Mouse (Mus musculus) thymus, adult 2 months (tissue): ENCODE measurements around the gene Sel1l. TPM values are rescaled to one million over a fixed set of nuclear protein-coding genes. Genes with fewer than 3 reads are reported as not detected.
A peak's percentile ranks its signal among the peaks of the same experiment; 100 is the strongest.

Source experiments
- DNase-seq: peaks from one replicate; pipeline ENCODE4 v3.0.0; 2021
- H3K27ac ChIP-seq: fragments of 200-500 bp; 2 replicates; pipeline ENCODE4 v1.5.1; 2012; ENCODE audit warnings: low read length, control low read depth; ENCODE audit not compliant: control insufficient read depth, insufficient read depth
- H3K27me3 ChIP-seq: fragments of 200-500 bp; 2 replicates; pipeline ENCODE4 v1.6.1; 2012; ENCODE audit warnings: mild to moderate bottlenecking, low read length, moderate library complexity, mixed read lengths; ENCODE audit not compliant: control insufficient read depth, insufficient read depth
- H3K36me3 ChIP-seq: fragments of 200-500 bp; 2 replicates; pipeline ENCODE4 v1.6.1; 2012; ENCODE audit warnings: mild to moderate bottlenecking, low read length, moderate library complexity; ENCODE audit not compliant: control insufficient read depth, insufficient read depth
- H3K4me1 ChIP-seq: fragments of 200-500 bp; replicated peaks from 2 replicates; pipeline ENCODE4 v1.6.1; 2012; ENCODE audit warnings: low read length; ENCODE audit not compliant: control insufficient read depth, insufficient read depth
- H3K4me3 ChIP-seq: fragments of 200-500 bp; 2 replicates; pipeline ENCODE4 v1.5.1; 2012; ENCODE audit warnings: mild to moderate bottlenecking, low read length, control low read depth, moderate library complexity; ENCODE audit not compliant: control insufficient read depth, insufficient read depth
- CTCF ChIP-seq: fragments of 200-500 bp; IDR thresholded peaks from 2 replicates; pipeline ENCODE4 v1.5.1; 2012; ENCODE audit warnings: mild to moderate bottlenecking, control low read depth, low read length, moderate library complexity, borderline replicate concordance; ENCODE audit not compliant: control insufficient read depth, poor library complexity, insufficient read depth; ENCODE audit errors: extremely low read depth
- POLR2A ChIP-seq: fragments of 200-500 bp; IDR thresholded peaks from 2 replicates; pipeline ENCODE4 v1.6.1; 2012; ENCODE audit warnings: mild to moderate bottlenecking, low read length, control low read depth, moderate library complexity; ENCODE audit not compliant: control insufficient read depth, poor library complexity, insufficient read depth; ENCODE audit errors: extremely low read depth
- WGBS: fragments of 180-500 bp; shearing (Covaris S2); methylation state at CpG from one replicate; pipeline ENCODE4 v1.1.7; 2018; 5-methylcytosine and 5-hydroxymethylcytosine counted together
- polyA plus RNA-seq: library from polyadenylated mRNA; depleted of rRNA; stranded (reverse); fragments of >200 nt; gene quantifications from 2 replicates; pipeline ENCODE4 v1.2.3, GENCODE M21; 2012

Gene Sel1l
- polyA plus RNA-seq, 1 experiment: 48.5 TPM

DNA sequence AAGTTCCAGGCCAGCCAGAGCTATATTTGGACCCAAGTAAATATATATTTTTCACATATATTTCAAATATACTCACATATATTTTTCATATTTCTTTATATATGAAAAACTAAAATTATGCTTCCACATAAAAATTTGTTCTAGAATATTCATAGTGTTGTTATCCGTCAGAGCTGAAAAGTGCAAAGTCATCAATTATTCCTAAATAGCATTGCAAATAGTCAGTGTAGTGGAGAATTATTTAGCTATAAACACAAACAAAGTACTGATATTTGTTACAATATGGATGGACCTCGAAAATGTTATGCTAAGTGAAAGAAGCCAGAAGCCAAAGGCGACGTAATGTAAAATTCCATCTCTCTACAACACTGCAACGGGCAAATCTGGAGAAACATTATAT lies 67.5 kb downstream of the Sel1l start:
- no peak for TF ChIP-seq POLR2A
- TF ChIP-seq CTCF: no peak
- no peak for DNase-seq
- Histone ChIP-seq H3K36me3 (no peaks in the 10 kb centered on the region), H3K4me3 (no peak overlapping the region), H3K4me1 (peaks cover 9% of the 10 kb centered on the region), H3K27me3 (no peaks in the 10 kb centered on the region), H3K27ac (no peak overlapping the region)
- WGBS: 95% methylated on average over 5 of the region's 5 CpGs

GRCm38 (mm10) chr12:91780531-91780930 lies 68.4 kb downstream of the Sel1l start:
- Histone ChIP-seq H3K4me1 (peaks cover 9% of the 10 kb centered on the region), H3K36me3 (no peaks in the 10 kb centered on the region), H3K27ac (no peak overlapping the region), H3K27me3 (no peaks in the 10 kb centered on the region), H3K4me3 (no peak overlapping the region)
- no peak for DNase-seq
- TF ChIP-seq CTCF (no peak), POLR2A (no peak)
- 76% methylated on average over 3 of the region's 3 CpGs for WGBS

GRCm38 (mm10) chr12:91779004-91779365 lies 70.0 kb downstream of the Sel1l start:
- H3K36me3 ChIP-seq: no peaks in the 10 kb centered on the region
- H3K4me1 ChIP-seq: peaks cover 14% of the 10 kb centered on the region
- peak overlapping the region; percentile 69 for H3K4me3 ChIP-seq
- TF ChIP-seq POLR2A (peak; percentile 55), CTCF (no peak)
- H3K27ac ChIP-seq: no peak overlapping the region
- DNase-seq: peak; percentile 84
- no peaks in the 10 kb centered on the region for H3K27me3 ChIP-seq
- WGBS: 2% methylated on average over 35 of the region's 35 CpGs

DNA sequence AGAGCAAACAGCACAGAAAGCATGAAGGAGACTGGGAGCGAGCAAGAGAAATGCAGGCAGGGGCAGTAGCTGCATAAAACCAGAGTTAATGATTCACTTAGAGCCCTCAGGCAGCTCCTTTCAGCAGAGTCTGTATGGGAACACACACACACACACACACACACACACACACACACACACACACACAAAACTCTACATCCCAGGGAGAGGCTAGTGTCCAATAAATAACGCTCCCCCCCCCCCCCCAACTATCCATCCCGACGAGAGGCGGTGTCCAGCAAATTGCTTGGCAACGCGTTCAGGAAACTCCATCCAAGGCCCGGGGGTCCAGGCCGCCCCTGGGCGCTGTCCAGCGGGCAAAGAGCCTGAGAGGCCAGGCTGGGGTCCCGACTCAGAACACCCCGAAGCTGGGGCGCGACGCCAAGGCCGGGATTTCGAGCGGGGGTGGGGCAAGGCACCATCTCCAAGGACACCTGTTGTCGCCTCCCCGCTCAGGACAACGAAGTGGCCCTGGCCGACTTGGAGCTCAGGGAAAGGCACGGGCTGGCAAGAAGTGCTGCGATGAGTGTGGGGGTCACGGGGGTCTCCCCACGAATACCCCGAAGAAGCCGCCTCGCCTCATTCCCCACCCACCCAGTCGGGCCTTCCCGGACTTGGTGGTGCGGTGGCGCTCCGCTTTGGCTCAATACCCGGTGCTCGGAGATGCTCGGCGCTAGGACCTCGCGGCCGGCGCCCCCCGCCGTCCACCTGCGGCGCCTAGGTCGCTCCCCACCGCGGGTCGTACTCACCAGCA lies 70.5 kb downstream of the Sel1l start:
- WGBS: 5% methylated on average over 51 of the region's 51 CpGs
- DNase-seq: no peak
- Histone ChIP-seq H3K27me3 (no peaks in the 10 kb centered on the region), H3K36me3 (no peaks in the 10 kb centered on the region), H3K4me3 (peak overlapping the region; percentile 69), H3K27ac (no peak overlapping the region), H3K4me1 (peaks cover 16% of the 10 kb centered on the region)
- TF ChIP-seq CTCF: no peak
- TF ChIP-seq POLR2A: no peak

DNA sequence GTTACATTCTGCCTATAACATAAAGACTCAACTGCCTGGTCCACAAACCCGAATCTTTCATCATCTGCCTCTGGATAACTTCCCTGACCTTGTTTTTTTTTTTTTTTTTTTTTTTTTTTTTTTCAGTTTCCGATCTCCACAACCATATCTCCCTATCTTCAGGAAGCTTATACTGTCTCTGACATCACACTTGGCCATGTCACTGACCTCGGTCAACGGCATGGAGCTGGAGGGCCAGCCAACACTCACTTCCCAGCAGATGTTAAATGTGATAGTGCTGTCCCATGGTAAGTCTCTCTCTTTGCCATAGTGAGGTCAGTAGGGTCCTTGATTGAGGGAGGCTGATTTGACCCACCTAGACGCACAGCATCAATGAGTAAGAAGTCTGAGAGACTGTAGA lies 72.6 kb downstream of the Sel1l start:
- H3K27ac ChIP-seq: no peak overlapping the region
- no peak for DNase-seq
- H3K27me3 ChIP-seq: no peaks in the 10 kb centered on the region
- TF ChIP-seq POLR2A (no peak), CTCF (no peak)
- no peak overlapping the region for H3K4me3 ChIP-seq
- H3K36me3 ChIP-seq: no peaks in the 10 kb centered on the region
- peaks cover 16% of the 10 kb centered on the region for H3K4me1 ChIP-seq
- 89% methylated on average over 5 of the region's 5 CpGs for WGBS

GRCm38 (mm10) chr12:91774811-91775284 lies 74.1 kb downstream of the Sel1l start:
- TF ChIP-seq CTCF: no peak
- TF ChIP-seq POLR2A: no peak
- Histone ChIP-seq H3K4me3 (no peak overlapping the region), H3K27ac (no peak overlapping the region), H3K27me3 (no peaks in the 10 kb centered on the region), H3K36me3 (no peaks in the 10 kb centered on the region), H3K4me1 (peaks cover 16% of the 10 kb centered on the region)
- no peak for DNase-seq
- WGBS: 56% methylated on average over 8 of the region's 8 CpGs

DNA sequence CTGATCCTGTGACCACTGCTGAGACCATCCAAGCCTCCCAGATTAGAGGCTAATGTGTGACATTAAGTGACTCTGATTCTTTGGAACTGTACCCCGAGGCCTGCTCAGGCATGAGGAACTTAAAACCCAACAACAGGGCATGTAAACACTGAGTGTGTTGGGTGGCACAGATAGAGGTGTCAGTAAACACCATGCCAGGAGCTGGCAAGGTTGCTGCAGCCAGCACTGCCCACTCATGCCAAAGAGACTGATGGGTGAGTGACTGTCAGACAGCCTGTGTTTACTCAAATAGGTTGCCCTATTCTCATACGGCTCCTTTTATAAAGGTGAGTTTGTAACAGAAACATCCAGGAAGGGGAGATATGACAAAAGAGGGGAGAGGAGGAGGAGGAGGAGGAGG lies 80.1 kb downstream of the Sel1l start:
- no peak overlapping the region for H3K27ac ChIP-seq
- H3K4me3 ChIP-seq: no peak overlapping the region
- TF ChIP-seq CTCF (no peak), POLR2A (no peak)
- DNase-seq: no peak
- H3K27me3 ChIP-seq: no peaks in the 10 kb centered on the region
- H3K4me1 ChIP-seq: peaks cover 28% of the 10 kb centered on the region
- 82% methylated on average over 2 of the region's 2 CpGs for WGBS
- no peaks in the 10 kb centered on the region for H3K36me3 ChIP-seq
